Mouse (Mus musculus) spleen, postnatal 4 days (tissue): ENCODE measurements around the gene Hnrnph3.

Source experiments
- DNase-seq, 2 experiments: peaks; one replicate each; pipeline ENCODE4 v3.0.0; 2022; ENCODE audit warnings: low spot score in 2 of 2

Hnrnph3 gene

GRCm38 (mm10) chr10:63032267-63032666 lies 8.2 kb upstream of the Hnrnph3 start:
- DNase-seq: no peak

GRCm38 (mm10) chr10:63028396-63028795 lies 4.4 kb upstream of the Hnrnph3 start:
- DNase-seq: no peak

- DNase-seq: no peak
Measured at GRCm38 (mm10) chr10:63027376-63028161, 3.6 kb upstream of the Hnrnph3 start.

GRCm38 (mm10) chr10:63026795-63027160 lies 2.8 kb upstream of the Hnrnph3 start:
- no peak for DNase-seq

- DNase-seq: no peak
Measured at GRCm38 (mm10) chr10:63026156-63026794, 2.3 kb upstream of the Hnrnph3 start.

- DNase-seq: no peak
Measured at GRCm38 (mm10) chr10:63025491-63026011, 1.5 kb upstream of the Hnrnph3 start.

GRCm38 (mm10) chr10:63025016-63025415 lies 999 bp upstream of the Hnrnph3 start:
- DNase-seq: no peak

- DNase-seq: peak; percentile 37 to 70
Measured at GRCm38 (mm10) chr10:63024580-63024910, 528 bp upstream of the Hnrnph3 start.

GRCm38 (mm10) chr10:63023121-63023748 lies 782 bp downstream of the Hnrnph3 start:
- DNase-seq: peak; percentile 55 to 85

GRCm38 (mm10) chr10:63022541-63023120 lies 1.4 kb downstream of the Hnrnph3 start:
- peak in 1 of 2 experiments; percentile 63 for DNase-seq

- no peak for DNase-seq
Measured at GRCm38 (mm10) chr10:63021702-63022101, 2.3 kb downstream of the Hnrnph3 start.

- no peak for DNase-seq
Measured at GRCm38 (mm10) chr10:63019304-63019703, 4.7 kb downstream of the Hnrnph3 start.

- no peak for DNase-seq
Measured at GRCm38 (mm10) chr10:63014168-63014567, 9.8 kb downstream of the Hnrnph3 start.

- DNase-seq: no peak
Measured at GRCm38 (mm10) chr10:63013476-63013875, 10.5 kb downstream of the Hnrnph3 start.

- DNase-seq: no peak
Measured at GRCm38 (mm10) chr10:63011556-63011955, 12.5 kb downstream of the Hnrnph3 start.

- no peak for DNase-seq
Measured at GRCm38 (mm10) chr10:63010268-63010667, 13.7 kb downstream of the Hnrnph3 start.

GRCm38 (mm10) chr10:63008193-63008592 lies 15.8 kb downstream of the Hnrnph3 start:
- DNase-seq: no peak

GRCm38 (mm10) chr10:63004556-63004955 lies 19.5 kb downstream of the Hnrnph3 start:
- DNase-seq: no peak

- DNase-seq: no peak
Measured at GRCm38 (mm10) chr10:63003252-63003651, 20.8 kb downstream of the Hnrnph3 start.

- peak; percentile 65 to 74 for DNase-seq
Measured at GRCm38 (mm10) chr10:63000584-63000983, 23.4 kb downstream of the Hnrnph3 start.

GRCm38 (mm10) chr10:62993991-62994390 lies 30.0 kb downstream of the Hnrnph3 start:
- no peak for DNase-seq

GRCm38 (mm10) chr10:62990636-62991035 lies 33.4 kb downstream of the Hnrnph3 start:
- no peak for DNase-seq
